Comparison of ENCODE assay signal across 15 mouse cellular contexts in genomic region chr5:144173648-144174047, GRCm38 (mm10).
"Had no signal": no experiment of that assay in that cellular context is flagged by ENCODE, and none has a peak within 500 bp of the region (broad histone marks: within the 10 kb centered on the region; RNA-seq: fewer than 3 reads in every experiment).

No protein-coding gene starts in this region.

- H3K4me1 ChIP-seq: neural tube, embryonic 15.5 days; stomach, embryonic 15.5 days had no signal

- H3K27me3 ChIP-seq: neural tube, embryonic 15.5 days; stomach, embryonic 15.5 days had no signal

- H3K4me3 ChIP-seq: neural tube, embryonic 15.5 days; stomach, embryonic 15.5 days had no signal

- H3K4me2 ChIP-seq: neural tube, embryonic 15.5 days; stomach, embryonic 15.5 days had no signal

- H3K9me3 ChIP-seq: neural tube, embryonic 15.5 days; stomach, embryonic 15.5 days had no signal

- H3K27ac ChIP-seq: neural tube, embryonic 15.5 days; stomach, embryonic 15.5 days; stomach, postnatal 0 days had no signal

- DNase-seq: retina, postnatal 1 day; right cerebral cortex, adult 18-20 months; right cerebral cortex, postnatal 14 days; right cerebral cortex, postnatal 25 days; right cerebral cortex, postnatal 4 days; spleen, adult 18-20 months; thymus, adult 18-20 months; thymus, adult 2 months; thymus, postnatal 14 days; thymus, postnatal 25 days; thymus, postnatal 36 days; thymus, postnatal 4 days had no signal

- H3K9ac ChIP-seq: neural tube, embryonic 15.5 days; stomach, embryonic 15.5 days had no signal
